Mouse (Mus musculus) lung, postnatal 36 days (tissue): ENCODE measurements around the gene U2af2.
"Not testable (repeated sequence)": the region's sequence is repeated elsewhere in the genome, so short reads cannot be mapped to it uniquely, and the experiment has no call there.

ENCODE experiments used
- DNase-seq: peaks from one replicate; pipeline ENCODE4 v3.0.0; 2022; ENCODE audit warnings: mixed read lengths

The U2af2 gene

GRCm38 (mm10) chr7:5079365-5080009, 17.5 kb downstream of the U2af2 start:
- not testable (repeated sequence) for DNase-seq

- peak; percentile 97 for DNase-seq
Observed at GRCm38 (mm10) chr7:5080010-5080751, 18.2 kb downstream of the U2af2 start, which contains the start of gene Epn1. Epn1 (plus strand) TSS chr7:5080235.

GRCm38 (mm10) chr7:5080815-5081214, 18.9 kb downstream of the U2af2 start:
- DNase-seq: no peak

- DNase-seq: no peak
Observed at GRCm38 (mm10) chr7:5081241-5081640, 19.3 kb downstream of the U2af2 start.

GRCm38 (mm10) chr7:5081939-5082338, 20.0 kb downstream of the U2af2 start:
- DNase-seq: no peak

GRCm38 (mm10) chr7:5083325-5084105, 21.6 kb downstream of the U2af2 start:
- peak; percentile 48 for DNase-seq

GRCm38 (mm10) chr7:5085512-5085911, 23.6 kb downstream of the U2af2 start:
- no peak for DNase-seq

- DNase-seq: peak; percentile 24
Observed at GRCm38 (mm10) chr7:5086921-5087440, 25.0 kb downstream of the U2af2 start.

- no peak for DNase-seq
Observed at GRCm38 (mm10) chr7:5087886-5088285, 25.9 kb downstream of the U2af2 start.

- DNase-seq: no peak
Observed at GRCm38 (mm10) chr7:5089853-5090252, 27.9 kb downstream of the U2af2 start.

- DNase-seq: no peak
Observed at GRCm38 (mm10) chr7:5091008-5091728, 29.2 kb downstream of the U2af2 start.

GRCm38 (mm10) chr7:5092381-5092780, 30.4 kb downstream of the U2af2 start:
- no peak for DNase-seq

GRCm38 (mm10) chr7:5092831-5093510, 31.0 kb downstream of the U2af2 start:
- no peak for DNase-seq

GRCm38 (mm10) chr7:5098769-5099168, 36.8 kb downstream of the U2af2 start:
- no peak for DNase-seq

- DNase-seq: no peak
Observed at GRCm38 (mm10) chr7:5099796-5100195, 37.9 kb downstream of the U2af2 start.

GRCm38 (mm10) chr7:5101066-5101663, 39.2 kb downstream of the U2af2 start:
- peak; percentile 68 for DNase-seq

- no peak for DNase-seq
Observed at GRCm38 (mm10) chr7:5102564-5102963, 40.6 kb downstream of the U2af2 start.

GRCm38 (mm10) chr7:5108272-5108671, 46.3 kb downstream of the U2af2 start:
- no peak for DNase-seq

GRCm38 (mm10) chr7:5109301-5109700, 47.4 kb downstream of the U2af2 start:
- no peak for DNase-seq

- DNase-seq: no peak
Observed at GRCm38 (mm10) chr7:5112701-5113100, 50.8 kb downstream of the U2af2 start.

- no peak for DNase-seq
Observed at GRCm38 (mm10) chr7:5116850-5117249, 54.9 kb downstream of the U2af2 start, which contains the start of gene Rfpl4. Rfpl4 (minus strand) TSS chr7:5116950.
